Mouse (Mus musculus): ENCODE data around the gene Fbxl4. TPM values are rescaled to one million over a fixed set of nuclear protein-coding genes. Genes with fewer than 3 reads are reported as not detected.

Gene Fbxl4
- polyA plus RNA-seq, 1 experiment from 2014 or later = 18.4 TPM

DNA sequence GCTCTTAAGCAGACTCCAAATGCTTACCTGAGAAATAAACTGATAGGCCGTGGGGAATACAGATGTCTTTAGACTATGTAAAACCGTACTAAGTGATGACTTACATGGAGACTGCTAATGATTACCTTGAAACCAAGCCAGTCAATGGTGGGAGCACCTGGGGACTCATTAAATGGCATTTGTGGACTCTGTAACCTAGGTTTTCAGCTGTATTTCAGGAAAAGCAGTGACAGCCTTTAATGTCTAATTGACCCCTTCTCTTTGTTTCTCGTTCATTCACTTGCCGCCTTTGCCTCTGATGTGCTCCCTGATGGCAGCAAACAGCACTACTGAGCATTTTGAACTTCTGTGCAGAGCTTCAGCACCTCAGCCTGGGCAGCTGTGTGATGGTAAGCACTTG lies 65.1 kb downstream of the Fbxl4 start:
- Histone ChIP-seq H3K9ac (no peak overlapping the region), H3K27me3 (ENCODE audit: control insufficient read depth, insufficient read depth, low read length) (no peaks in the 10 kb centered on the region), H3K27ac (no peak overlapping the region), H3K4me3 (replicated peaks; ENCODE audit: low read length) (no peak overlapping the region), H3K4me1 (replicated peaks; ENCODE audit: control insufficient read depth, insufficient read depth, low read length) (no peaks in the 10 kb centered on the region), H3K9me3 (ENCODE audit: control insufficient read depth, low read length) (no peaks in the 10 kb centered on the region), H3K36me3 (replicated peaks; ENCODE audit: control insufficient read depth, insufficient read depth) (peaks cover 5% of the 10 kb centered on the region; the same call in 1 of the 2 replicates), H3K4me2 (replicated peaks) (no peak overlapping the region)
- 74% methylated on average over 4 of the region's 4 CpGs for WGBS
- ATAC-seq (ENCODE audit: low FRiP score) (no peak), DNase-seq (ENCODE audit: low spot score) (no peak)

- no peak for DNase-seq (ENCODE audit: low spot score)
Observed at GRCm38 (mm10) chr4:22428150-22428549, 70.8 kb downstream of the Fbxl4 start.

DNA sequence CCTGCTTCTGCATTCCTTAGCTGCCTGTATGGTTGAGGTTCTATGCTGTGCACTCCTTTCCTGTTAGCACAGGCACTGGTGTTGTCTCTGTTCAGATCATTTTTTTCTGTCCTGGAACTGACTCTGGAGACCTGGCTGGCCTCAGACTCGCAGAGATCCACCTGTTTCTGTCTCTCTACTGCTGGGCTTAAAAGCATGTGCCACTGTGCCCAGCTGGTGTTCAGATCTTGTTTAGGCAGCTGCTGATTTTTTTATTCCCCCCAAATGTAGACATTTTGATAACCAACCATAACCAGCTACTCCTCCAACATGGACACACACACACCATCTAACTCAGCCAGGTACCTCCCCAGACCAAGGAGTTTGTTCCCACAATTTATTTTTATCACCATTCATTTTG lies 112.2 kb downstream of the Fbxl4 start:
- Histone ChIP-seq H3K4me1 (replicated peaks; ENCODE audit: control insufficient read depth, insufficient read depth, low read length) (no peaks in the 10 kb centered on the region), H3K27me3 (ENCODE audit: control insufficient read depth, insufficient read depth, low read length) (no peaks in the 10 kb centered on the region), H3K9ac (no peak overlapping the region), H3K4me2 (replicated peaks) (no peak overlapping the region), H3K4me3 (replicated peaks; ENCODE audit: low read length) (no peak overlapping the region), H3K27ac (no peak overlapping the region), H3K9me3 (ENCODE audit: control insufficient read depth, low read length) (no peaks in the 10 kb centered on the region), H3K36me3 (replicated peaks; ENCODE audit: control insufficient read depth, insufficient read depth) (no peaks in the 10 kb centered on the region)
- no peak for DNase-seq (ENCODE audit: low spot score)
- 74% methylated on average over 1 of the region's 1 CpGs for WGBS
- ATAC-seq (ENCODE audit: low FRiP score) = no peak

More at GRCm38 (mm10) chr4:22428150-22428549, 70.8 kb downstream of the Fbxl4 start:
- Histone ChIP-seq H3K4me3 (replicated peaks; ENCODE audit: low read length) (no peak overlapping the region), H3K4me2 (replicated peaks) (no peak overlapping the region), H3K27me3 (ENCODE audit: control insufficient read depth, insufficient read depth, low read length) (no peaks in the 10 kb centered on the region), H3K36me3 (replicated peaks; ENCODE audit: control insufficient read depth, insufficient read depth) (peaks cover 5% of the 10 kb centered on the region; the same call in 1 of the 2 replicates), H3K9ac (no peak overlapping the region), H3K27ac (no peak overlapping the region), H3K9me3 (ENCODE audit: control insufficient read depth, low read length) (no peaks in the 10 kb centered on the region), H3K4me1 (replicated peaks; ENCODE audit: control insufficient read depth, insufficient read depth, low read length) (no peaks in the 10 kb centered on the region)
- ATAC-seq (ENCODE audit: low FRiP score) = no peak
- WGBS = 95% methylated on average over 3 of the region's 3 CpGs

DNA sequence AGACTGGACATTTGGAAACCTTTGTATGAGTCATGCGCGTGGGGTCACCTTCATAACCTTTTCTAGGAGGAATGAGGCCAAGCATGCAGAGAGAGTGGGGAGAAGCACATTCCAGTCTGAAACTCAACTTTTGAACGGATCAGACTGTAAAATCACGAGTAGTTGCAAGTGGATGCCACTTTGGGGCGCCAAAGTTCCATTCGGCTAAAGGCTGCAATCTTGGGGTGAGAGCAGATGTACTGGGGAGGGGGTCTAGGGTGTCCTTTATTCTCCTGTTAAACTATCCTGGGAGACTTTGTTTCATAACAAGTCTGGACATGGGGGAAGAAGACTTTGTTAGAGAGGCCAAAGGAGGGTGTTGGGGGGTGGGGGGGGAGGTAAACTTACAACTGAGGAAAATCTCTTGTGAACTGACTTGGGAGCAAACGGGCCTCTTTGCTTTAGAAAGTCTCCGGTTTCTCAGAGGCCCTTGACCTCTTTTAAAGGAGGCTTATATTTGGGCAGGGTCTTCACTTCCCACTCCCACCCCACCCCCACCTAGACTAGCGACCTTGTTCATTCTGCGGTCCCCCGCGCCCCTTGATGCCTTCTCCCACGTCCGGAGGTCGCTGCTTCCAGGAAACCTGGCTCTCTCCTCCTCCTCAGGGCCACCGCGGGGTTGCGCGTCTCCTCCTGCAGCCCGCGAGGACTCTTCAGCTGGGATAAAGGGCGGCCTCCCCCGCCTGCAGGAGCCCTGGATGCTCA lies 119.8 kb downstream of the Fbxl4 start:
- peak; percentile 85 for DNase-seq (ENCODE audit: low spot score)
- peak overlapping the region; percentile 89 for H3K27ac ChIP-seq
- peak; percentile 72 for ATAC-seq (ENCODE audit: low FRiP score)
- peak overlapping the region; percentile 79 for H3K4me2 ChIP-seq (replicated peaks)
- peaks cover 36% of the 10 kb centered on the region for H3K4me1 ChIP-seq (replicated peaks; ENCODE audit: control insufficient read depth, insufficient read depth, low read length)
- under 1% methylated on average over 23 of the region's 23 CpGs for WGBS
- peak overlapping the region; percentile 66 for H3K9ac ChIP-seq
- H3K9me3 ChIP-seq (ENCODE audit: control insufficient read depth, low read length) = no peaks in the 10 kb centered on the region
- no peaks in the 10 kb centered on the region for H3K36me3 ChIP-seq (replicated peaks; ENCODE audit: control insufficient read depth, insufficient read depth)
- peak overlapping the region; percentile 91 for H3K4me3 ChIP-seq (replicated peaks; ENCODE audit: low read length)
- no peaks in the 10 kb centered on the region for H3K27me3 ChIP-seq (ENCODE audit: control insufficient read depth, insufficient read depth, low read length)

DNA sequence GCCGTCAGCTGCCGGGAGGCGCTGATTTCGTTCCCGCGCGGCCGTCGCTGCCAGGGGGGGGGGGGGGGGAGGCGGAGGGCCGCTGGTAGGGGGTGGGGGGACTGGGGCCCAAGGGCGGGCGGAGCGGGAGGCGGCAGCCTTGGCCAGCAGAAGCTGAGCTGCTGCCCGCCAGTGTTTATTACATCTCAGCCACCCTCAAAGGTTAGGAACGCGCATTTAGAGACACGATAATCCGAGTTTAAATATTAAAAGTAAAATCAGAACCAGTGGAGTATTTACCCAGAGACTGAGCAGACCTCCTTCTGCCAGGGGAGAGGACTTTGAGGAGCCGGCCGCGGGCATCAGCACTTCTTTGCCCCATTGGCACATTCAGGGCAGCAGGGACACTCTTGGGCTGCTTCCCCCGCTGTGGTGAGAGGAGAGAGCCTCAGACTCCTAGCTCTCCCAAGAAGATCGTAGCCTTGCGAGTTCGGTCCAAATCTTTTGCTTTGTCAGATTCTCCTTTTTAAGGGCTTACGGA lies 120.4 kb downstream of the Fbxl4 start:
- no peaks in the 10 kb centered on the region for H3K27me3 ChIP-seq (ENCODE audit: control insufficient read depth, insufficient read depth, low read length)
- peak overlapping the region; percentile 79 for H3K4me2 ChIP-seq (replicated peaks)
- WGBS = under 1% methylated on average over 23 of the region's 28 CpGs
- H3K4me3 ChIP-seq (replicated peaks; ENCODE audit: low read length) = peak overlapping the region; percentile 91
- ATAC-seq (ENCODE audit: low FRiP score) = peak; percentile 46; the same call in 1 of the 2 replicates
- H3K36me3 ChIP-seq (replicated peaks; ENCODE audit: control insufficient read depth, insufficient read depth) = no peaks in the 10 kb centered on the region
- no peaks in the 10 kb centered on the region for H3K9me3 ChIP-seq (ENCODE audit: control insufficient read depth, low read length)
- H3K4me1 ChIP-seq (replicated peaks; ENCODE audit: control insufficient read depth, insufficient read depth, low read length) = peaks cover 37% of the 10 kb centered on the region
- DNase-seq (ENCODE audit: low spot score) = peak; percentile 53
- H3K9ac ChIP-seq = peak overlapping the region; percentile 66
- H3K27ac ChIP-seq = peak overlapping the region; percentile 89

- Histone ChIP-seq H3K9ac (peak overlapping the region; percentile 66), H3K27ac (peak overlapping the region; percentile 89), H3K9me3 (ENCODE audit: control insufficient read depth, low read length) (no peaks in the 10 kb centered on the region), H3K4me2 (replicated peaks) (peak overlapping the region; percentile 79), H3K4me1 (replicated peaks; ENCODE audit: control insufficient read depth, insufficient read depth, low read length) (peaks cover 40% of the 10 kb centered on the region), H3K36me3 (replicated peaks; ENCODE audit: control insufficient read depth, insufficient read depth) (no peaks in the 10 kb centered on the region), H3K27me3 (ENCODE audit: control insufficient read depth, insufficient read depth, low read length) (no peaks in the 10 kb centered on the region), H3K4me3 (replicated peaks; ENCODE audit: low read length) (peak overlapping the region; percentile 91)
- ATAC-seq (ENCODE audit: low FRiP score) = peak; percentile 51
- peak; percentile 45 for DNase-seq (ENCODE audit: low spot score)
- 4% methylated on average over 30 of the region's 30 CpGs for WGBS
Observed at GRCm38 (mm10) chr4:22478488-22479367, 121.4 kb downstream of the Fbxl4 start.

DNA sequence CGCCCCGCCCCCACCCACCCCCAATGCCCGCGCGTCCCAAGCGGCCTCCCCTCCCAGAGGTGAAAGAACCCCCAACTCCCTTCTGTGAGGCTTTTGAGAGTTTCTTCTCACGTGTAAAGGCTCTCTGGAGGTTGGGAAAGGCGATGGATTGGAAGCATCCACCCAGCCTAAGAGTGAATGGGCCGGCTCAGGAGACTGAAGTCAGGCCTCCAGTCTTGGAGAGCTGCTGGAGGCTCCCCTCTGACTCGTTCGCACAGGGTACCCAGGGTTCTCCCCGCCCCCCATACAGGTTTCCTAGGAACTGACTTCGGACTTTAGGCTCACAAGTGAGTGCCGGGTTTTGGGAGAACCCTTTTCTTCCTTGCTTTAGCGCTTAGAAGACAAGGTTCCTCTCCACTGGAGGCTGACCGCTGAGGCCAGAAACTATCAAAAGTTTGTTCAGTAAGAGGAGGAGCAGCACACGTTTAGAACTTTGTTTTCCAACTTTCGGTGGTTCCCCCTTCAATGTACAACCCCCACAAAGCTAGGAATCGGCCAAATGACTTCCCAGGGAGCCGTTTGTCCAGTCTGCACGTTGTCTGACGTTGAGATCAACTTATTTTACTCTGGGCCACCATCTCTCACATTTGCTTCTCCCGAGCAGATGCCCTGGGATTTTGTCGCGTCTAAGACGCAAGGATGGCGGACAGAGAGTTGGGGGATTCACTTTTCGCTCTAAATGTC lies 122.2 kb downstream of the Fbxl4 start:
- Histone ChIP-seq H3K27me3 (ENCODE audit: control insufficient read depth, insufficient read depth, low read length) (no peaks in the 10 kb centered on the region), H3K4me3 (replicated peaks; ENCODE audit: low read length) (peak overlapping the region; percentile 91), H3K4me2 (replicated peaks) (peak overlapping the region; percentile 79), H3K36me3 (replicated peaks; ENCODE audit: control insufficient read depth, insufficient read depth) (no peaks in the 10 kb centered on the region), H3K27ac (peak overlapping the region; percentile 89), H3K9ac (peak overlapping the region; percentile 66), H3K4me1 (replicated peaks; ENCODE audit: control insufficient read depth, insufficient read depth, low read length) (peaks cover 40% of the 10 kb centered on the region), H3K9me3 (ENCODE audit: control insufficient read depth, low read length) (no peaks in the 10 kb centered on the region)
- 2% methylated on average over 28 of the region's 28 CpGs for WGBS
- ATAC-seq (ENCODE audit: low FRiP score) (peak; percentile 51), DNase-seq (ENCODE audit: low spot score) (no peak)

DNA sequence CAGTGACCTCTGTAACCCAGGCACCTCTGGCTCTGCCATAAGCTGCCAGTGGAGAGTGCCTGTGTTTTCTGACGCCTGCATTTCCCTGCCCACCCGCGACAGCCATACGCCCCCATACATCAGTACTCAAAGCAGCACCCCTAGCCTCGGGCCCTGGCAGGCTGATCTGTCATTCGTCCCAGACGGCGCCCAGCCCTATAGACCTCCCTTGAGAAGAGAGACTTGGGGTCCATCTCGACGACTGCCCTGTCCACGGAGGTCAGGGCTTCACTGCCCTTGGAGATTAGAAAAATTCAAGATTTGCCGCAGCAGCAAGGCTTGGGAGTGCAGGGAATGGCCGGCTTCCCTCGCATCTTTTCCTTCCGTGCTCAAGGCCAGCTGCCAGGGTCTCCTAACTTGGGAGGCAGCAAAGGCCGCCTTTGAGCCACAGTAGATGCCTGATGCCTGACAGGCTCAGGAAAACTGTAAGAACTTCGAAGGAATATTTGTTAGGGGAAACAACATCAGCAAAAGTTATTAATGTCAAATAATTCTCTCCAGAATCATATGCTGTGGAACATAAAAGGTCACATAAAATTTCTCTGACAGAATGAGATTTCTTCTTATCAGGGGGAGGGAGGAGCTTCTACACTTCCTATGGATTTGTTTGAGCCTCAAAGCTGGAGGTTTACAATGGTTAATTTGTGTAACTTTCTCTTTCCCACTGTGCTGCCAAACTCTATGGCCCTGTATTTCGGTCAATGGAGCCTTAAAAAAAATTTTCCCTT lies 122.9 kb downstream of the Fbxl4 start:
- DNase-seq (ENCODE audit: low spot score) (no peak), ATAC-seq (ENCODE audit: low FRiP score) (no peak)
- 3% methylated on average over 18 of the region's 18 CpGs for WGBS
- H3K27me3 ChIP-seq (ENCODE audit: control insufficient read depth, insufficient read depth, low read length) = no peaks in the 10 kb centered on the region
- H3K9me3 ChIP-seq (ENCODE audit: control insufficient read depth, low read length) = no peaks in the 10 kb centered on the region
- H3K4me1 ChIP-seq (replicated peaks; ENCODE audit: control insufficient read depth, insufficient read depth, low read length) = peaks cover 40% of the 10 kb centered on the region
- H3K9ac ChIP-seq = peak overlapping the region; percentile 66
- peak overlapping the region; percentile 79 for H3K4me2 ChIP-seq (replicated peaks)
- peak overlapping the region; percentile 91 for H3K4me3 ChIP-seq (replicated peaks; ENCODE audit: low read length)
- H3K36me3 ChIP-seq (replicated peaks; ENCODE audit: control insufficient read depth, insufficient read depth) = no peaks in the 10 kb centered on the region
- peak overlapping the region; percentile 89 for H3K27ac ChIP-seq

Data from hindbrain, embryonic 14.5 days (tissue).